Mouse (Mus musculus): ENCODE data around the gene Rps26.

DNA sequence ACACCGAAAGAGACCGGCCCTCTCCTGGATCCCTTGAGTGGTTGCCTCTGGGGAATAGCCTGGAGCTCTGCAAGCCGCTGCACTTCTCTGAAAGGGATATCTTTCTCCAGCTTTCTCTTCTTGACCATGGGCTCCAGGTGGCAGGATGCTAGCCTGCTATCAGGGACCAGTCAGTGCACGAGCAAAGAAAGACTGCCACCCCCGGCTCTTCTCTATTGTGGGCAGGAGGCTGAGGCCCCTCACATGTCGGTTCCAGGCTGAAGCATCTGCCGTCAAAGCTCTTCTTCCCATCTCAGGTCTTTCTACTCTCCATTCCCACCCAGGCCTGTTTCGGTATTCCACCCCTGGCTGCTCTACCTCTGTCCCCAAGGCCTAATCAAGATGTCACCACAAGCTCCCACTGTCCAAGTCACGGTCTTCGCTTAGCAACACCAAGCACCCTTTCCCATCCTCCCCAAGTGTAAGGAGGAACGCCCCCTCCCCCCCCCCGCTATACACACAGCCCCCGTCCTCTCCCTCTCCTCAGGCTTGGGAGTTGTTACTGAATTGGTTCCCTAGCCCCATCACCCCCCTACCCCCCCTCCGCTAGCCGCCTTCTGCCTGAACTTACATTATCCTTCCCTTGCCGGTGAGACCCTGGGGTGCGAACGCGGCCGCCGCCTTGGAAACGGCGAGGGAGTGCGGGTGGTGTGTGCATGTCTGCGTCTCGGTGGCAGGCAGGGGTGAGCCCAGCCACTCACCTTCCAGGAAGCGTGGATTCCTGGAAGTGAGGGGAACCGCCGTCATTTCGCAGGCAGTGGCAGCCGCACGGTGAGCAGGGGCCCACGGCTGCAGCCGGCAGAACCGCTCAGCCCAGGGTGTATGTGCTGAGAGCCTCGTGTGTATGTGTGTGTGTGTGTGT lies 18.8 kb upstream of the Rps26 start, which contains the start of gene Ikzf4:
- no peak for TF ChIP-seq CTCF (IDR thresholded peaks at IDR 0.05; ENCODE audit: insufficient read depth, low read length)
- TF ChIP-seq POLR2A (IDR thresholded peaks at IDR 0.05; ENCODE audit: borderline replicate concordance, extremely low read depth, low read depth, low read length) = no peak

All from lung, adult 2 months (tissue).